Comparison of ENCODE assay signal across 9 mouse cellular contexts in genomic region chr16:52452862-52453715, GRCm38 (mm10). TPM values are rescaled to one million over a fixed set of nuclear protein-coding genes. Genes with fewer than 3 reads are reported as not detected.
DNase-seq lines count a peak whose midpoint lies in the region; ATAC-seq and TF ChIP-seq lines count a peak whose summit lies in the region.
"Had no signal": no experiment of that assay in that cellular context is flagged by ENCODE, and none has a peak within 500 bp of the region (broad histone marks: within the 10 kb centered on the region; RNA-seq: fewer than 3 reads in every experiment).

No protein-coding gene starts in this region.

- peak; percentile 95 for DNase-seq in 416B (ENCODE audit: low read depth)
- DNase-seq in brain, embryonic 14.5 days (ENCODE audit: low read depth) = peak; percentile 99
- DNase-seq in heart, embryonic 10.5 days (ENCODE audit: low spot score) = peak; percentile 98
- peak; percentile 99 for DNase-seq in midbrain, postnatal 0 days (ENCODE audit: low spot score)
- peak; percentile 63 to 88 for DNase-seq in spleen, postnatal 10 days (ENCODE audit: low spot score in 2 of 2)

- H3K4me3 ChIP-seq in erythroblast, embryonic 14.5 days (replicated peaks) = peak overlapping the region; percentile 51
- peak overlapping the region; percentile 73 for H3K4me3 ChIP-seq in heart, embryonic 10.5 days
- H3K4me3 ChIP-seq in kidney, embryonic 15.5 days (replicated peaks) = peak overlapping the region; percentile 74
- peak overlapping the region; percentile 61 for H3K4me3 ChIP-seq in limb, embryonic 15.5 days
- peak overlapping the region; percentile 74 for H3K4me3 ChIP-seq in midbrain, postnatal 0 days (ENCODE audit: low read depth, low read length)

- peak; percentile 72 for TF ChIP-seq CTCF in brain, embryonic 14.5 days (IDR thresholded peaks at IDR 0.05; ENCODE audit: borderline replicate concordance, extremely low read depth, insufficient read depth, insufficient read length)
- TF ChIP-seq CTCF in midbrain, postnatal 0 days (IDR thresholded peaks at IDR 0.05) = peak; percentile 98

- WGBS in heart, embryonic 10.5 days = under 1% methylated on average over 55 of the region's 55 CpGs
- WGBS in kidney, embryonic 15.5 days = 0% methylated on average over 55 of the region's 55 CpGs
- under 1% methylated on average over 52 of the region's 55 CpGs for WGBS in limb, embryonic 15.5 days
- under 1% methylated on average over 50 of the region's 55 CpGs for WGBS in midbrain, postnatal 0 days

- peaks cover 52% of the 10 kb centered on the region for H3K27me3 ChIP-seq in erythroblast, embryonic 14.5 days (ENCODE audit: control insufficient read depth)
- no peaks in the 10 kb centered on the region for H3K27me3 ChIP-seq in heart, embryonic 10.5 days (ENCODE audit: insufficient read depth, poor library complexity, severe bottlenecking)
- no peaks in the 10 kb centered on the region for H3K27me3 ChIP-seq in kidney, embryonic 15.5 days
- no peaks in the 10 kb centered on the region for H3K27me3 ChIP-seq in limb, embryonic 15.5 days
- no peaks in the 10 kb centered on the region for H3K27me3 ChIP-seq in midbrain, postnatal 0 days (ENCODE audit: insufficient read depth, low read length)

- H3K9me3 ChIP-seq in erythroblast, embryonic 14.5 days (ENCODE audit: control insufficient read depth, low read length) = peaks cover 3% of the 10 kb centered on the region; the same call in 1 of the 2 replicates
- no peaks in the 10 kb centered on the region for H3K9me3 ChIP-seq in heart, embryonic 10.5 days
- no peaks in the 10 kb centered on the region for H3K9me3 ChIP-seq in kidney, embryonic 15.5 days (replicated peaks)
- H3K9me3 ChIP-seq in limb, embryonic 15.5 days = no peaks in the 10 kb centered on the region
- no peaks in the 10 kb centered on the region for H3K9me3 ChIP-seq in midbrain, postnatal 0 days (ENCODE audit: low read length)

- peak overlapping the region; percentile 70 for H3K9ac ChIP-seq in kidney, embryonic 15.5 days
- peak overlapping the region; percentile 44 for H3K9ac ChIP-seq in limb, embryonic 15.5 days
- peak overlapping the region; percentile 70 for H3K9ac ChIP-seq in midbrain, postnatal 0 days (replicated peaks; ENCODE audit: low read length, poor library complexity, severe bottlenecking)

- peak overlapping the region; percentile 85 for H3K27ac ChIP-seq in heart, embryonic 10.5 days
- H3K27ac ChIP-seq in kidney, embryonic 15.5 days = peak overlapping the region; percentile 74
- peak overlapping the region; percentile 79 for H3K27ac ChIP-seq in limb, embryonic 15.5 days
- H3K27ac ChIP-seq in midbrain, postnatal 0 days (ENCODE audit: low read depth, low read length) = peak overlapping the region; percentile 79

- ATAC-seq in kidney, embryonic 15.5 days (replicated peaks; ENCODE audit: low FRiP score) = peak; percentile 97
- ATAC-seq in limb, embryonic 15.5 days (ENCODE audit: insufficient number of reproducible peaks, low FRiP score, low TSS enrichment, low read depth) = peak; percentile 95
- peak; percentile 96 for ATAC-seq in midbrain, postnatal 0 days (ENCODE audit: low FRiP score)

- peak overlapping the region; percentile 66 for H3K4me2 ChIP-seq in kidney, embryonic 15.5 days
- H3K4me2 ChIP-seq in limb, embryonic 15.5 days = peak overlapping the region; percentile 82
- peak overlapping the region; percentile 72 for H3K4me2 ChIP-seq in midbrain, postnatal 0 days (ENCODE audit: low read depth, low read length, poor library complexity, severe bottlenecking)

- 0 out of 2 replicates have a peak, but pooled peaks have one; percentile 34 for TF ChIP-seq POLR2A in brain, embryonic 14.5 days (IDR thresholded peaks at IDR 0.05; ENCODE audit: borderline replicate concordance, extremely low read depth, insufficient read depth, insufficient read length, poor library complexity, severe bottlenecking)

- peaks cover 9% of the 10 kb centered on the region for H3K4me1 ChIP-seq in erythroblast, embryonic 14.5 days (ENCODE audit: control insufficient read depth)
- peaks cover 3% of the 10 kb centered on the region; the same call in 1 of the 2 replicates for H3K4me1 ChIP-seq in heart, embryonic 10.5 days
- H3K4me1 ChIP-seq in kidney, embryonic 15.5 days = peaks cover 18% of the 10 kb centered on the region; the same call in 1 of the 2 replicates
- peaks cover 8% of the 10 kb centered on the region; the same call in 1 of the 2 replicates for H3K4me1 ChIP-seq in limb, embryonic 15.5 days
- H3K4me1 ChIP-seq in midbrain, postnatal 0 days (ENCODE audit: insufficient read depth, low read length) = 0 out of 2 replicates have a peak, but pooled peaks cover 5% of the 10 kb centered on the region

- H3K36me3 ChIP-seq in erythroblast, embryonic 14.5 days (ENCODE audit: control insufficient read depth) = no peaks in the 10 kb centered on the region
- no peaks in the 10 kb centered on the region for H3K36me3 ChIP-seq in heart, embryonic 10.5 days
- H3K36me3 ChIP-seq in kidney, embryonic 15.5 days = no peaks in the 10 kb centered on the region
- H3K36me3 ChIP-seq in limb, embryonic 15.5 days = no peaks in the 10 kb centered on the region
- H3K36me3 ChIP-seq in midbrain, postnatal 0 days (ENCODE audit: insufficient read depth, low read length) = no peaks in the 10 kb centered on the region

RNA-seq across cellular contexts. Expression of gene Alcam, which starts 0.8 kb away (rescaled TPM):
- 29.7 and 39.1 TPM in 2 replicates for polyA plus RNA-seq in brain, embryonic 14.5 days (2012; rRNA removed)
- polyA plus RNA-seq in erythroblast, embryonic 14.5 days (2012) = 0.01 TPM in 2 replicates
- polyA plus RNA-seq in heart, embryonic 10.5 days (2016; fragmentation: Nextera tagmentation; extraction: Ambion mirVana) = 17.8 and 18.6 TPM in 2 replicates
- 55.8 and 57.9 TPM in 2 replicates for polyA plus RNA-seq in kidney, embryonic 15.5 days (2015; fragmentation: Nextera tagmentation; extraction: Ambion mirVana)
- 12.1 and 26.7 TPM in 2 replicates for polyA plus RNA-seq in limb, embryonic 15.5 days (2015; fragmentation: Nextera tagmentation; extraction: Ambion mirVana)
- 147 and 154 TPM in 2 replicates for total RNA-seq in midbrain, postnatal 0 days (2014; rRNA removed)
- 37.5 and 40.3 TPM in 2 replicates for polyA plus RNA-seq in midbrain, postnatal 0 days (2015; fragmentation: Nextera tagmentation; extraction: Ambion mirVana)
- total RNA-seq: MEL had no signal

Comparison
In these comparisons a context has a peak if more than half of its experiments do, and no peak if none do; other contexts are left out.
1. Peak in every context shown above with its lines: DNase-seq, ATAC-seq, H3K4me3 ChIP-seq and H3K27ac ChIP-seq.
2. RNA of gene Alcam, which starts 0.8 kb away (polyA plus RNA-seq): 55.8 to 57.9 TPM in kidney, embryonic 15.5 days, 37.5 to 40.3 TPM in midbrain, postnatal 0 days, 29.7 to 39.1 TPM in brain, embryonic 14.5 days, 12.1 to 26.7 TPM in limb, embryonic 15.5 days and 17.8 to 18.6 TPM in heart, embryonic 10.5 days; 0.01 TPM in erythroblast, embryonic 14.5 days; every median in the first group is over 10 times any median in the second.